Mouse (Mus musculus) ES-Bruce4 (cell line): ENCODE data around the gene Tex14. TPM values are rescaled to one million over a fixed set of nuclear protein-coding genes. Genes with fewer than 3 reads are reported as not detected.
"Not testable (repeated sequence)": the region's sequence is repeated elsewhere in the genome, so short reads cannot be mapped to it uniquely, and the experiment has no call there.

Experiments
- H3K27ac ChIP-seq: 2 replicates; pipeline ENCODE4 v1.5.1; 2012; ENCODE audit warnings: low read length, inconsistent platforms; ENCODE audit not compliant: insufficient read depth
- H3K27me3 ChIP-seq: 2 replicates; pipeline ENCODE4 v1.6.1; 2012; ENCODE audit warnings: mild to moderate bottlenecking, low read length, inconsistent platforms; ENCODE audit not compliant: control insufficient read depth, poor library complexity, insufficient read depth, severe bottlenecking
- H3K36me3 ChIP-seq: 2 replicates; pipeline ENCODE4 v1.6.1; 2012; ENCODE audit warnings: inconsistent platforms, mild to moderate bottlenecking, low read length, moderate library complexity; ENCODE audit not compliant: control insufficient read depth, poor library complexity, insufficient read depth, severe bottlenecking
- H3K4me1 ChIP-seq: one replicate; pipeline ENCODE4 v1.8.1; 2011; ENCODE audit warnings: low read length; ENCODE audit not compliant: control insufficient read depth, insufficient read depth
- H3K4me3 ChIP-seq: 2 replicates; pipeline ENCODE4 v1.5.1; 2011; ENCODE audit warnings: low read depth, mild to moderate bottlenecking, low read length
- H3K9ac ChIP-seq: 2 replicates; pipeline ENCODE4 v1.6.1; 2012; ENCODE audit warnings: low read depth, mild to moderate bottlenecking, inconsistent platforms; ENCODE audit not compliant: poor library complexity, severe bottlenecking
- H3K9me3 ChIP-seq: replicated peaks from 2 replicates; pipeline ENCODE4 v1.6.1; 2012; ENCODE audit warnings: mild to moderate bottlenecking, low read length, inconsistent platforms; ENCODE audit not compliant: control insufficient read depth, poor library complexity, insufficient read depth, severe bottlenecking
- CTCF ChIP-seq: IDR thresholded peaks from one replicate; pipeline ENCODE4 v1.8.1; 2011; ENCODE audit warnings: low read depth, low read length
- EP300 ChIP-seq: IDR thresholded peaks from 2 replicates; pipeline ENCODE4 v1.6.1; 2011; ENCODE audit warnings: low read depth, low read length; ENCODE audit not compliant: insufficient read depth
- POLR2A ChIP-seq: IDR thresholded peaks from one replicate; pipeline ENCODE4 v1.8.1; 2011; ENCODE audit warnings: low read length; ENCODE audit not compliant: insufficient read depth
- polyA plus RNA-seq: library from polyadenylated mRNA; stranded (reverse); fragments of >200 nt; gene quantifications from 2 replicates; pipeline ENCODE4 v1.2.4, GENCODE M21; 2011; ENCODE audit warnings: low read depth; ENCODE audit not compliant: missing spikeins, insufficient read depth, insufficient read length

The Tex14 gene
- polyA plus RNA-seq, 1 experiment, result 15.9 TPM

DNA sequence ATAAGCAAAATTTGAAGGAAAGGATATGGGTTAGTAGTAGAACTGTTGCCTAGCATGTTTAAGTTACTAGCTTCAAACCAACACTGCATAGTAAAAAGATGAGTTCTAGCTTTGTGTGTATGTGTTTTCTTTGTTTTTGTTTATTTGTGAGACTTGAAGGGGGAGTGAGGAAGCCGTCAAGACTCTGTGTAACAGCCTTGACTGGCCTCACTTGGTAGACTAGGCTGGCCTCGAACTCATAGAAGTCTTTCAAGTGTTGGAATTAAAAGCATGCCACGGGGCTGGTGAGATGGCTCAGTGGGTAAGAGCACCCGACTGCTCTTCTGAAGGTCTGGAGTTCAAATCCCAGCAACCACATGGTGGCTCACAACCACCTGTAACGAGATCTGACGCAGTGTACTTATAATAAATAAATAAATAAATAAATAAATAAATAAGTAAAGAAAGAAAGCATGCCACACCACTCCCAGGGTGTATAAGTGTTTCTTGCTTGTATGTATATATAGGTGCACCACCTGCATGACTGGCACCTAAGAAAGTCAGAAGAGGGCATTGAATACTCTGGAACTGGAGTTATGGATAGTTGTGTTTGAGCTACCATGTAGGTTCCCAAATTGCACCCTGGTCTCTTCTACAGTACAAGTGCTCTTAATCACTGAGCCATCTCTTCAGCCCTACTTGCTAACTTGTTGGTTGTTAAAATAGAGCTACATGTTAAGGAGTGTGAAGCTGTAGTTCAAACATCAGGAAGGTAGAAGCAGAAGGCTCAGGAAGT, 18.9 kb downstream of the Tex14 start:
- H3K4me3 ChIP-seq, result no peak overlapping the region
- H3K27me3 ChIP-seq, result no peaks in the 10 kb centered on the region
- no peak overlapping the region; the same call in 1 of the 2 replicates for H3K9ac ChIP-seq
- no peaks in the 10 kb centered on the region for H3K9me3 ChIP-seq
- no peaks in the 10 kb centered on the region for H3K4me1 ChIP-seq
- TF ChIP-seq CTCF (no peak), EP300 (no peak), POLR2A (no peak)
- H3K36me3 ChIP-seq, result no peaks in the 10 kb centered on the region
- no peak overlapping the region for H3K27ac ChIP-seq

DNA sequence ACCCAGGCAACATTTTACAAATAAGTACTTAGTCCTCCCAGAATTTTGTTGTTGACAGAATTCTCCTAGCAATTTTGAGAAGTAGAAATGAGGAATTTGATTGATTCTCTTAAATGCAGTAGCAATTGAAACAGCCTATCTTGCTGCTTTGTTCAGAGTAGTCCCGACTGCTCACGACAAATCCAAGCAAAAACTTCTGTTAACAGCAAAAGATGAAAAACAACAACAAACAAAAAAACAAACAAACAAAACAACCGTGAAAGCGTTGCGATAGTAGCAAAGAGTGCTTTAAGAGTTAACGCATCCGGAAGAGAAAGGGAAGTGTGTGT, 21.2 kb downstream of the Tex14 start:
- no peaks in the 10 kb centered on the region for H3K27me3 ChIP-seq
- peak overlapping the region; percentile 40; the same call in 1 of the 2 replicates for H3K27ac ChIP-seq
- no peaks in the 10 kb centered on the region for H3K36me3 ChIP-seq
- no peaks in the 10 kb centered on the region for H3K9me3 ChIP-seq
- TF ChIP-seq EP300 (no peak), CTCF (no peak), POLR2A (no peak)
- no peaks in the 10 kb centered on the region for H3K4me1 ChIP-seq
- H3K4me3 ChIP-seq, result no peak overlapping the region
- H3K9ac ChIP-seq, result peak overlapping the region; percentile 62

DNA sequence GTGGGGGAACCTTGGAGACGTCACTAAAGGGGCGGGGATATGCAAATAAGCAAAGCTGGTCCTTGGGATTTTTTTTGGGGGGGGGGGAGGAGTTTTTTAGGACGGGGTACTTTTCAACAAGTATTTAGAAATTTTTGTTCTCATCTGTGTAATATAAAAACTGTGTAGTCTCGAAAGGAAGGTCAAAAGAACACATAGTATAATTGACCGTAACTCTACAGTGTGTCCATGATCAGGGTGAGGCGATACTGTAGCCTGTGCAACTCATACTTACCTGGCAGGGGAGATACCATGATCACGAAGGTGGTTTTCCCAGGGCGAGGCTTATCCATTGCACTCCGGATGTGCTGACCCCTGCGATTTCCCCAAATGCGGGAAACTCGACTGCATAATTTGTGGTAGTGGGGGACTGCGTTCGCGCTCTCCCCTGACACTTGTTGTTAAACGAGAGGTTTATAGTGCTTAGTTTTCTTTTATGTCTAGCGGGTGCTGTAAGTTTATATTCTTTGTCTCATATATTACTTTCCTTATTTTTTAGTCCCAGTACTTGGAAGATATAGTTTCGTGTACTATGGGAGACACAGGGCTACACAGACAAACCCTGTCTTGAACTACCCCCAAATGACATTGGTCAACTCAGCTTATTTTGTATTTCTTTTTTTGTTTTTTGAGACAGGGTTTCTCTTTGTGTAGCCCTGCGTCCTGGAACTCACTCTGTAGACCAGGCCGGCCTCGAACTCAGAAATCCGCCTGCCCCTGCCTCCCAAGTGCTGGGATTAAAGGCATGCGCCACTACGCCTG, 21.8 kb downstream of the Tex14 start:
- not testable (repeated sequence) for H3K27ac ChIP-seq

DNA sequence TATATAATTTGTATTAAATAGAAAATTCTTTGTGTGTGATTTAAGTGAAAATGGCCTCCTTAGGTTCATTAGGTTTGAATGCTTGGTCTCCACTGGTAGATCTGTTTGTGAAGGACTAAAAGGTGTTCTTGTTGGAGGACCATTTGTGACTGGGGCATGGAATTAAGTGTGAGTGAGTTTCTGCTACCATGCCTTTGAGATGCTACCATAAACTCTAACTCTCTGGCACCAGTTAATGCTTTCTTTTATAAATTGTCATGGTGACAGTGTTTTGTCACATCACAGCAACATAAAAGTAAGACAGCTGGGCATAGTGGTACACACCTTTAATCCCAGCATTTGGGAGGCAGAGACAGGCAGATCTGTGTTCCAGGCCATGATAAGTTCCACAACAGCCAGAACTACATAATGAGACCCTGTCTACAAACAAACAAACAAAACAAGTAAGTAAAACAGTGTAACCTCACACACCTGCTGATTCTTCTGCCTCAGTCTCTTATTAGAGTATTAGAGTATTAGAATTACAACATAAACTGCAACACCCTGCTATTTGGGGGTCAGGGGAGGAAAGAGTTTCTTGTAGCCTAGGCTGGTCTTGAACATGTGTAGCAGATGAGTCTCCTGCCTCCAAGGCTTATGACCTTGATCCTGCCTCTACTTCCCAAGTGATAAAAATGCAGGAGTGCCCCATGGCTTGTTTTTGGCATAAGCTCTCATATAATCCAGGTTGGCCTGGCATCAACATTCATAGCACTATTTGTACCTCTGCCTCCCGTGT, 22.6 kb downstream of the Tex14 start:
- Histone ChIP-seq H3K27ac (peak overlapping the region; percentile 65), H3K36me3 (no peaks in the 10 kb centered on the region), H3K27me3 (no peaks in the 10 kb centered on the region), H3K4me1 (no peaks in the 10 kb centered on the region), H3K4me3 (no peak overlapping the region), H3K9me3 (no peaks in the 10 kb centered on the region), H3K9ac (no peak overlapping the region; the same call in 1 of the 2 replicates)
- TF ChIP-seq POLR2A (no peak), EP300 (no peak), CTCF (no peak)

More for the DNA sequence above, 21.8 kb downstream of the Tex14 start:
- peak overlapping the region; percentile 62 for H3K9ac ChIP-seq
- not testable (repeated sequence) for H3K4me1 ChIP-seq, H3K4me3 ChIP-seq, H3K27me3 ChIP-seq, H3K36me3 ChIP-seq, H3K9me3 ChIP-seq
- TF ChIP-seq POLR2A (peak; percentile 100), EP300 (peak; percentile 55; the same call in 1 of the 2 replicates)

DNA sequence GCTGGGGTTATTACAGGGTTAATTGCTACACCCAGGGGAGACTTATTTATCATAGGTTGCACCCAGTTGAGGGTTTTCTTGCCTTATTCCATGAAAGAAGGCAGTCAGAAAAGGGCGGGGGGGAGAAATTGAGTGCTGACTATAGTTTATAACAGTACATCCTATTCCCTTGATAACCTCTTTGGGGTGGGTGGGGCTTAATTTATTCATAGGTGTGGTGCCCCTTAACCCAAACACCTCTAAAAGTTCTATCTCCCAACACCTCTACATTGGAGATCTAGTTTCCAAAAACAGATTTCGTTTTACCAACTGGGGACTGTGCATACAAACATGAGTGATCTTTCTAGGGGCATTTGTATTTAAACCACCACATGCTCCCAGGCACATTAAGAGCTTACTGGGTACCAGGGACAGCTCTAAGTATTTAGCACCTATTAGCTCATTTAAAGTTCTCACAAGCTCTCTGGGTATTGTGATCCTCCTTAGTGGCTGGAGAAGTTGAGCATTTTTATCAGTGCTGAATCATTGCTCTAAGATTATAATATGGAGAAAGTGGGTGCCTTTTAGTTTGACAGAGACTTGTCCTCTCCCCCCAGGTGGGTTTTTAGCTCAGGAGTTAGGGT, 23.3 kb downstream of the Tex14 start:
- Histone ChIP-seq H3K4me1 (no peaks in the 10 kb centered on the region), H3K27ac (no peak overlapping the region), H3K36me3 (no peaks in the 10 kb centered on the region), H3K27me3 (no peaks in the 10 kb centered on the region), H3K9ac (no peak overlapping the region), H3K4me3 (no peak overlapping the region), H3K9me3 (no peaks in the 10 kb centered on the region)
- TF ChIP-seq CTCF (no peak), EP300 (no peak), POLR2A (no peak)
